Mouse (Mus musculus): ENCODE results near the gene Stra8. TPM values are rescaled to one million over a fixed set of nuclear protein-coding genes. Genes with fewer than 3 reads are reported as not detected.

Gene Stra8
- polyA plus RNA-seq, 1 experiment: not detected

DNA sequence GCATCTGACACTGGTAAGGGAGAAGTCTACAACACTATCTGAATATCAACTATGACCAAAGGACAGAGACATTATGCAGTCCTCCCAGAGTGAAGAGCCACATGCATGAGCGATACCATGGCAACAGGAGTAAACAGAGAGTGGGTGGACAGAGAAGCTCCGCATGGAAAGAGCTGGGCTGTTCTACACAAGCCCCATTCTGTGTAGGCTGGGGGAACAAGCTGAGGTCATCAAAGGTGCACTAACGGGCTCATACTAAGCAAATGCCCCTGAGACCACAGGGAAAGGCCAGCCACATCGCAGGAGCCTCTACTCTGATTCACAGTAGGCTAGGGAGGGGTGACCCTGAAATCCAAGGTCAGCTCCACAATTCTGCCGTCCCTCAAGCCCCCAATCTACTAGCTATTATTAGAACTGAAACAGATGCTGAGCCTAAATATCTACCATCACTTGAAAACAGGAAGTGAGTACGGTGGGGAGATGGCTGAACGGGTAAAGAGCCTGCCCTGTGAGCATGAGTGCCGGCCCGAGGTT lies 18.0 kb upstream of the Stra8 start:
- no peak overlapping the region for H3K4me3 ChIP-seq (ENCODE audit: insufficient read depth, low read length)
- TF ChIP-seq CTCF (IDR thresholded peaks at IDR 0.05; ENCODE audit: extremely low read depth, insufficient read depth, low read length) (no peak), POLR2A (IDR thresholded peaks at IDR 0.05; ENCODE audit: extremely low read depth, insufficient read depth, low read length) (no peak)
- peaks cover 2% of the 10 kb centered on the region; the same call in 1 of the 2 replicates for H3K4me1 ChIP-seq (ENCODE audit: control insufficient read depth, insufficient read depth, low read length)
- no peak overlapping the region for H3K27ac ChIP-seq (ENCODE audit: insufficient read depth, low read length)

DNA sequence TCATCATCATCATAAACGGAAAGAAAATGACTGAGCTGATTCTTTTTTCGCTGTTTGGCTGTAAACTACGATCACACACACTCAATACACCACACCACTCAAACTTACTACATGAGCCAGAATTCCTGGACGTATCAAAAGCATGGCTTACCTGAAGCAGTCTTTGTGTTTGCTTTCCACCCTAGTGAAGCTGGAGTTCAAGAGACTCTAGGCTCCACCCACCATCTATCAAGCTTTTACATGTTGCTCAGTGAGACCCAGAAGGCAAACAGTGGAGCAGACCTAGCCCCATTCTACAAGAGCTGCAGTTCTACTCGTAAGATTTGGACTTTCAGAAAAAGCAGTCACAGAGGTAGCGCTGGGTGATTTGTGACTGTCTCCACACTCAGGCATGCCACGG lies 17.4 kb upstream of the Stra8 start:
- no peak overlapping the region for H3K27ac ChIP-seq (ENCODE audit: insufficient read depth, low read length)

DNA sequence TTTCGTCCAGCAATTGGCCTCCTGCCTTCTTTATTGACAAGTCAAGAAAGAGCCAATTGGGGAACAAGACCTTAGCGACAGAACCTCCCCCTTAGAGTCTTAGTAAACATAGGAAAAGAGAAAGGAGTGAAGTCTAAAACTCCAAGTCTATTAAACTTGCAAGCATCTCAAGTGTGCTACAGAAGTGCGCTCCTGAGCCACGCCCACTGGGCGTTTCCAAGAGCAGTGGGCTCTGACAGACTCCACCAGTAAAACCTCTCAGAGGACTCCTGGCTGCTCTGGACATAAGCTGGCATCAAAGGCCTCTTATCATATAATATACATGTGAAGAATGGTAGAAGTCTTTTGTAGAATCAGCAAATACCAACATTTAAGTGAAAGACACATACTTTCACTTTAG lies 16.5 kb upstream of the Stra8 start:
- TF ChIP-seq POLR2A (IDR thresholded peaks at IDR 0.05; ENCODE audit: extremely low read depth, insufficient read depth, low read length): no peak
- TF ChIP-seq CTCF (IDR thresholded peaks at IDR 0.05; ENCODE audit: extremely low read depth, insufficient read depth, low read length): no peak
- Histone ChIP-seq H3K4me3 (ENCODE audit: insufficient read depth, low read length) (no peak overlapping the region), H3K27ac (ENCODE audit: insufficient read depth, low read length) (no peak overlapping the region), H3K4me1 (ENCODE audit: control insufficient read depth, insufficient read depth, low read length) (peaks cover 6% of the 10 kb centered on the region; the same call in 1 of the 2 replicates)

More for the DNA sequence above, 17.4 kb upstream of the Stra8 start:
- H3K4me1 ChIP-seq (ENCODE audit: control insufficient read depth, insufficient read depth, low read length): peaks cover 4% of the 10 kb centered on the region; the same call in 1 of the 2 replicates
- TF ChIP-seq CTCF (IDR thresholded peaks at IDR 0.05; ENCODE audit: extremely low read depth, insufficient read depth, low read length) (no peak), POLR2A (IDR thresholded peaks at IDR 0.05; ENCODE audit: extremely low read depth, insufficient read depth, low read length) (no peak)
- no peak overlapping the region for H3K4me3 ChIP-seq (ENCODE audit: insufficient read depth, low read length)

DNA sequence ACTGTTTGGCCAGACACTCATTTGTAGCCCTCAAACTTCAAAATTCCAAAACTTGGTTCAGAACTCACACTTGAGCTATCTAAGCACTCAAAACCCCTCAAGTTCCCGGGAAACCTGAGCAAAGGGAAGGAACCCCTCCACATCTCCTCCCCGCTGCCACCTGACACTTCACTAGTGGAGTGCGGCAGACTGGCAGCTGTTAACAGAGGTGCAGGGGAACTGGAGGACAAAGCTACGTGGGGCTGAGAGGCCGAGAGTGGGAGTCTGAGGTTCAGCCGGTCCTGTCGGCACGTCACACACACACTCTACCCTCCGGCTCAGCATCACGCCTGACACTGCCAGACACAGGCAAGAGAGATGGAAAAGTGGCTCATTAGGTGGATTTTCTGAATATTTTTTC lies 16.1 kb upstream of the Stra8 start:
- Histone ChIP-seq H3K27ac (ENCODE audit: insufficient read depth, low read length) (no peak overlapping the region), H3K4me1 (ENCODE audit: control insufficient read depth, insufficient read depth, low read length) (peaks cover 6% of the 10 kb centered on the region; the same call in 1 of the 2 replicates), H3K4me3 (ENCODE audit: insufficient read depth, low read length) (no peak overlapping the region)
- TF ChIP-seq CTCF (IDR thresholded peaks at IDR 0.05; ENCODE audit: extremely low read depth, insufficient read depth, low read length) (no peak), POLR2A (IDR thresholded peaks at IDR 0.05; ENCODE audit: extremely low read depth, insufficient read depth, low read length) (no peak)

DNA sequence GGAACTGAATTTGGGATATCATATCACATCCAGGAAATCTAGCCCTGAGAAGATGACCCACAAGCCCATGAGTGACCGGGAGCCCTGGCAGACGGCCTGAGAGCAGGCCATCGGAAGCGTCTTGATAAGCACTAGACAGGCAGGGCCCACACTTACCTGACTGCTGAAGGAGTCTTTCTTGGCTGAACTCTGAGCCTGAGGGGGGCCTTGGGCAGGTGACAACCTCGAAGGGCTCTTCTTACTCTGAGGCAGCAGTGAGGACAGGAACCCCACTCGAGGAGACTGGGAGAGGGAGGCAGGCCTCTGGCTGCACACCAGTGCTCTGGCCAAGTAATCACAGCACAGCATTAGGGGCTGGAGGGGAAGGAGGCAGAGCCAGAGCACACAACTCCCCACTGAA lies 15.6 kb upstream of the Stra8 start:
- TF ChIP-seq POLR2A (IDR thresholded peaks at IDR 0.05; ENCODE audit: extremely low read depth, insufficient read depth, low read length): no peak
- TF ChIP-seq CTCF (IDR thresholded peaks at IDR 0.05; ENCODE audit: extremely low read depth, insufficient read depth, low read length): no peak
- no peak overlapping the region for H3K4me3 ChIP-seq (ENCODE audit: insufficient read depth, low read length)
- H3K27ac ChIP-seq (ENCODE audit: insufficient read depth, low read length): no peak overlapping the region
- H3K4me1 ChIP-seq (ENCODE audit: control insufficient read depth, insufficient read depth, low read length): peaks cover 8% of the 10 kb centered on the region; the same call in 1 of the 2 replicates

DNA sequence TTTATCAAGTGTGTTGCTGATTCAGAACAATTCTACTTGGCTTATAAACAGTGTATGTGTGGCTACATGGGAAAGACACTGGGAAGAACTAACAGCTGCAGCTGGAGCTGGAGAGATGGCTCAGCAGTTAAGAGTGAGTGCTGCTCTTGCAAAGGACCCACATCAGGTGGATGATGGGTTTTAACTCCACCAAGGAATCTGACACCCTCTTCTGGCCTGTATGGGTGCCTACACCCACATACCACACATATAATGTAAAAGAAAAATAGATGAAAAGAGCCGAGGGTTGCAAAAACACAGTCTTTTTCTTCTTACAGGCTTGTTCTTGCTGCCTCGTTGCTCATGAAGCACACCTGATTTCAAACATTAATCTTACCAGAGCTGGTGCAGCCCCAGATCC lies 13.8 kb upstream of the Stra8 start:
- Histone ChIP-seq H3K4me3 (ENCODE audit: insufficient read depth, low read length) (no peak overlapping the region), H3K27ac (ENCODE audit: insufficient read depth, low read length) (no peak overlapping the region), H3K4me1 (ENCODE audit: control insufficient read depth, insufficient read depth, low read length) (peaks cover 13% of the 10 kb centered on the region; the same call in 1 of the 2 replicates)
- TF ChIP-seq POLR2A (IDR thresholded peaks at IDR 0.05; ENCODE audit: extremely low read depth, insufficient read depth, low read length): no peak
- no peak for TF ChIP-seq CTCF (IDR thresholded peaks at IDR 0.05; ENCODE audit: extremely low read depth, insufficient read depth, low read length)

DNA sequence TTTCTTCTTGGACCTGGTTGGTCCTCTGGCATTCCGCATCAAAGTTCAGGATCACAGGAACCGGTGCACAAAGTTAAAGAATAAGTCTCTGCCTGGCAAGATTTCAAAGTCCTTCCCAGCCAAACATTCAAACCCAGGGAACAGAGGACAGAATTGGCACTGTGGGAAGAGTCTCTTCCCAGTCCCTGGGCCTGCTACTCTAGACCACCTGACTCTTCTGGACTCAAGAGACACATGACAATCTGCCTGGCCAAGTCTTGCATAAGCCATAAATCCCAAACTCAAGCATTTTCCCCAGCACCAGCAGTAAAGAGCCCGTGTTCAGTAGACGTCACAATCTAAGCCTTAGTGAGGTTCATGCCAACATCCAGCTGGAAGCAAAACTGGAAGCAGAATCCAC lies 13.3 kb upstream of the Stra8 start:
- Histone ChIP-seq H3K27ac (ENCODE audit: insufficient read depth, low read length) (peak overlapping the region; percentile 83), H3K4me1 (ENCODE audit: control insufficient read depth, insufficient read depth, low read length) (peaks cover 13% of the 10 kb centered on the region; the same call in 1 of the 2 replicates), H3K4me3 (ENCODE audit: insufficient read depth, low read length) (no peak overlapping the region)
- TF ChIP-seq CTCF (IDR thresholded peaks at IDR 0.05; ENCODE audit: extremely low read depth, insufficient read depth, low read length) (no peak), POLR2A (IDR thresholded peaks at IDR 0.05; ENCODE audit: extremely low read depth, insufficient read depth, low read length) (no peak)

DNA sequence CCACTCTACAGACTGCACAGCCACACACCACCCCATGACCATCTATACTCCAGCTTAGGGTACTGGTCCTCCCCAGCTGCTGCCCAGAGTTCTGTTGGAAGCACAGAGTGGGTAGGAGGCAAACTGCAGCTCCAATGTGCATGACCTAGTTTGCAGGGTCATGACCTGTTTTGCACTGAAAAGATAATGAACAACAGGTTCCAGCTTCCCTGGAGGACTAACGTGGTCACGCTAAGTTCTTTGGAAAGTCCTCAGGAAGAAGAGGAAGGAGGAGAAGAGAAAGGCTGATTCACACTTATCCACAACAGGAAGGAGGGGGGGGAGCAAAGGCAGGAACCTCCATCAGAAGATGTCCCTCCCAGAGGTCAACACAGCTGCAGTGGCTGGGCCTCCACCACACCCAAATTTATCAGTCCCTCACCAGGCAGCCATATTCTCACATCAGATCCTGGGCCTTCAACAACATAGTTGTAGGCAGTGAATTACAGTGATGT lies 12.8 kb upstream of the Stra8 start:
- Histone ChIP-seq H3K27ac (ENCODE audit: insufficient read depth, low read length) (peak overlapping the region; percentile 83), H3K4me1 (ENCODE audit: control insufficient read depth, insufficient read depth, low read length) (peaks cover 13% of the 10 kb centered on the region; the same call in 1 of the 2 replicates), H3K4me3 (ENCODE audit: insufficient read depth, low read length) (no peak overlapping the region)
- TF ChIP-seq CTCF (IDR thresholded peaks at IDR 0.05; ENCODE audit: extremely low read depth, insufficient read depth, low read length): no peak
- TF ChIP-seq POLR2A (IDR thresholded peaks at IDR 0.05; ENCODE audit: extremely low read depth, insufficient read depth, low read length): no peak

DNA sequence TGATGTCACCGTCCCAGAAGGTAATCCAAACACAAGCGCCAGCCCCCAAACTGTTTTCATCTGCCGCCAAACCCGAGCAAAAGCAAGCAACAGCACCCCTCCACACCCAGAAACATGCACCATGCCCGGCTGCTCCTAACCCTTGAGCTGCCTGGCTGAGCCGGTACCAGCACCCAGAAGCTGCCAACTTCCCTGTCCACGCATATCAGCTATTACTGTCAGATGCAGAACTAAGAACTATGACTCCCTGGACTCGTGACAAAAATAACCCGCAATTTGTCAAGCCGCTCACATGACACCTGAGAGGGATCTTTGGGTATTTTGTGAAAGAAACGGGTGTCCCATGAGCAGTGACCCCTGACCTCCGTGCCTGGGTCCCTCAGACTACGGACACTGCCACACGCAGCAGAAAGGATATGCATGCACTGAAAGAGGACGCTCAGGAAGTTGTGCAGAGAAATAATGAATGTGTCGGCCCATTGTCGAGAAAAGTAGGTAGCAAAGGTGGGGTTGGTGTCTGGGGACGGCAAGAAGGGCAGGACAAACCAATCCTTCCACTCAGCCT lies 12.2 kb upstream of the Stra8 start:
- Histone ChIP-seq H3K27ac (ENCODE audit: insufficient read depth, low read length) (0 out of 2 replicates have a peak overlapping the region, but pooled peaks have one; percentile 83), H3K4me1 (ENCODE audit: control insufficient read depth, insufficient read depth, low read length) (peaks cover 13% of the 10 kb centered on the region; the same call in 1 of the 2 replicates), H3K4me3 (ENCODE audit: insufficient read depth, low read length) (no peak overlapping the region)
- no peak for TF ChIP-seq POLR2A (IDR thresholded peaks at IDR 0.05; ENCODE audit: extremely low read depth, insufficient read depth, low read length)
- no peak for TF ChIP-seq CTCF (IDR thresholded peaks at IDR 0.05; ENCODE audit: extremely low read depth, insufficient read depth, low read length)
